Mouse (Mus musculus): ENCODE data around the gene Gamt.

Gene Gamt

GRCm38 (mm10) chr10:80260642-80261584, at the start of gene Gamt, which contains the start of gene Dazap1:
Gene Gamt, minus strand, starts transcription at chr10:80261012.
Gene Dazap1, plus strand, starts transcription at chr10:80261486.
- TF ChIP-seq GATA4 (IDR thresholded peaks at IDR 0.05; ENCODE audit: insufficient replicate concordance, low read length), result peak; percentile 83; the same call in 1 of the 2 replicates

DNA sequence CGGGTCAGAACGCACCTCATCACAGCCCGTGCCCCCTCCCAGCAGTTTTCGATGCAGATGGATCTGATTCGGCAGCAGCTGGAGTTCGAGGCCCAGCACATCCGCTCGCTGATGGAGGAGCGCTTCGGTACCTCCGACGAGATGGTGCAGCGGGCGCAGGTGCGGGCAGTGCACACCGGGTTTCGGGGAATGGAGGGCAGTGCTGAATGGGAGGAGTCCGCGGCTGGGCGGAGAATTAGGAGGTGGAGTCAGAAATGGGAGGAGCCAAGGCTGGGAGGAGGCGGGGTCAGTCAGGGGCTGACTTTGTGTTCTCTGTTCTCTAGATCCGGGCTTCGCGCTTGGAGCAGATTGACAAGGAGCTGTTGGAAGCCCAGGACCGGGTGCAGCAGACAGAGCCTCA, 44.0 kb upstream of the Gamt start:
- no peak for TF ChIP-seq GATA4 (IDR thresholded peaks at IDR 0.05; ENCODE audit: insufficient replicate concordance, low read length)

GRCm38 (mm10) chr10:80304458-80304857, 43.6 kb upstream of the Gamt start:
- no peak for TF ChIP-seq GATA4 (IDR thresholded peaks at IDR 0.05; ENCODE audit: insufficient replicate concordance, low read length)

DNA sequence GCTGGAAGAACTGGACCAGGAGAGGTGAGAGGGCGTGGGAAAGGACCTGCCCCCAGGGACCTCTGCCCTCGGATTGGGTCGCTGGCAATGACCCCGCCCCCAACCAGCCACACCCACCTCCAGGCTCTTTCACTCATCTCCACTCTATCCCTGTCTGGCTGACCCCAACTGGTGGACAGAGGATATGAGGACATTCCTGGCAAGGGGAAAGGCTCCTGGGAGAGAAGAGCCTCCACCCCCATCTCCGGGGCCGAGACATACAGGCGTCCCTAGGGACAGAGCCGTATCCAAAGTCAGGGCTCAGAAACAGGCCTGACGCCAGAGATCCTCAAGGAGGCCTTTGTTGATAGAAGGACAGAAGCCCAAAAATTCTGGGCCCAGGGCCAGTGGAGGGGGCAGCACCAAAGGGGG, 41.7 kb upstream of the Gamt start:
- TF ChIP-seq GATA4 (IDR thresholded peaks at IDR 0.05; ENCODE audit: insufficient replicate concordance, low read length), result no peak

- TF ChIP-seq GATA4 (IDR thresholded peaks at IDR 0.05; ENCODE audit: insufficient replicate concordance, low read length), result no peak
Observed at GRCm38 (mm10) chr10:80302082-80302355, 41.2 kb upstream of the Gamt start.

DNA sequence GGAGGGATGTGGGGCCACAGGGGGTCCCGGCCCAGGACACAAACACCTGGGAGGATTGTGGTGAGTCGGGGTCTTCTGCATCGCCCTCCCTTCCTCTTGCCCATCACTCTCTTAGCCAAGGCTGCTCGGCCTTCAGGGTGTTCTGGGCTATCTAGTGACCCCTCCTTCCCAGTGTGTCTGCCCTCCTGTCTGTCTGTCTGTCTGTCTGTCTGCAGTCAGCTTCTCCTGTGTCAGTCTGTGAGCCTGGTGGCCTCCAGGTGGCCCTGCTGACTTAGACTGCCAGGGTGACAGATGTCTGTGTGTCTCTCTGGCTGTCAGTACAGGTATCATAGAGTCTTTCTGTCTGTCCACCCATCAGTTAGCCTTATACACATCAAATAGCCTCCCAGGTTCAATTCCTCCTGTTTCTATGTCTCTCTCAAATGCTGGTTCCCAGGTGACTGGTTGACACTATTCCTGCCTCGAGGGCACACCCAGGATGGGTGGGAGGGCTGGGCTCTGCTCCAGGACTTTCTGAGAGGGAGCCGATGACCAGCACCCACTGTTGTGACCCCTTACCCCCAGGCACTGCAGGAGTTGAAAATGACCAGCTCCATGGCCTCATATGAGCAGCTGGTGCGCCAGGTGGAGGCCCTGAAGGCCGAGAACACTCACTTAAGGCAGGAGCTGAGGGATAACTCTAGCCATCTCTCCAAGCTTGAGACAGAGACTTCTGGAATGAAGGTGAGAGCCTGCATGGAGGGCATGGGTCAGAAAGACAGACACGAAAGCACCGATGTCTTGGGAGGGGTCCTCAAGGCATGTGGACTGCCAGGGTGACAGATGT, 40.7 kb upstream of the Gamt start:
- no peak for TF ChIP-seq GATA4 (IDR thresholded peaks at IDR 0.05; ENCODE audit: insufficient replicate concordance, low read length)

- TF ChIP-seq GATA4 (IDR thresholded peaks at IDR 0.05; ENCODE audit: insufficient replicate concordance, low read length), result no peak
Observed at GRCm38 (mm10) chr10:80300672-80301181, 39.9 kb upstream of the Gamt start.

- TF ChIP-seq GATA4 (IDR thresholded peaks at IDR 0.05; ENCODE audit: insufficient replicate concordance, low read length), result no peak
Observed at GRCm38 (mm10) chr10:80299824-80300223, 39.0 kb upstream of the Gamt start.

- no peak for TF ChIP-seq GATA4 (IDR thresholded peaks at IDR 0.05; ENCODE audit: insufficient replicate concordance, low read length)
Observed at GRCm38 (mm10) chr10:80299301-80299700, 38.5 kb upstream of the Gamt start.

DNA sequence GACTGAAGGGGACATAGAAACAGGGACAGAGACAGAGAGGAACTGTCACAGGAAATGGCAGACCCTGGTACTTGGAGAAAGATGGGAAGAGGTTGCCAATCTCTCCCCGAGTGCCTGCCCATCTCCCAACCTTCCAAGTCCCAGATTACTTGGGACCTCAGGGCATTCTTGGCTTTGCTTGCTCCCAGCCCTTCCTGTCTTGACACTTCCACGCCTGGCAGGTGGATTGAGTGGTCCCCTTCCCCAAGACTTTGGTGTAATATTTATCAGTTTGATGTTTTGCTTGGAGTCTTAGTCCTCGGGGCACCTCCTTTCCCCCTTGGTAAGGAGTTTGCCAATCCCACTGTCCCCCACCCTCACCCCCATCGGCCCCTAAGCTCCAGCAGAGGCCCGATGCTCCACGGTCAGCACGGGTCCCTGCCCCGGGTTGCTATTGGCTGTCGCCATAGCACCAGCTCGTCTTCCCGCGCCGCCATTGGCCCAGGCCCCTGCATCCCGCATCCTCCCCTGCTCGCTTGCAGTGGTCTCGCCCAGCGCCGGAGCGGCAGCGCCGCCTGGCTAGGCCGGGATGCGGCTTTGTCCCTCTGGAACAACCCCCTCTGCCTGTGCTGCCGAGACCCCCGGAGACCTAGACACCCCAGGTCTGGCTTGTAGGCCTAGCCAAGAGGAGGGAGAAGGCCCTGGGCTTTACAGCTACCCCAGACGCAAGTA, 37.9 kb upstream of the Gamt start:
- TF ChIP-seq GATA4 (IDR thresholded peaks at IDR 0.05; ENCODE audit: insufficient replicate concordance, low read length), result no peak

- TF ChIP-seq GATA4 (IDR thresholded peaks at IDR 0.05; ENCODE audit: insufficient replicate concordance, low read length), result no peak
Observed at GRCm38 (mm10) chr10:80297526-80298133, 36.8 kb upstream of the Gamt start.

- no peak for TF ChIP-seq GATA4 (IDR thresholded peaks at IDR 0.05; ENCODE audit: insufficient replicate concordance, low read length)
Observed at GRCm38 (mm10) chr10:80296824-80297223, 36.0 kb upstream of the Gamt start.

DNA sequence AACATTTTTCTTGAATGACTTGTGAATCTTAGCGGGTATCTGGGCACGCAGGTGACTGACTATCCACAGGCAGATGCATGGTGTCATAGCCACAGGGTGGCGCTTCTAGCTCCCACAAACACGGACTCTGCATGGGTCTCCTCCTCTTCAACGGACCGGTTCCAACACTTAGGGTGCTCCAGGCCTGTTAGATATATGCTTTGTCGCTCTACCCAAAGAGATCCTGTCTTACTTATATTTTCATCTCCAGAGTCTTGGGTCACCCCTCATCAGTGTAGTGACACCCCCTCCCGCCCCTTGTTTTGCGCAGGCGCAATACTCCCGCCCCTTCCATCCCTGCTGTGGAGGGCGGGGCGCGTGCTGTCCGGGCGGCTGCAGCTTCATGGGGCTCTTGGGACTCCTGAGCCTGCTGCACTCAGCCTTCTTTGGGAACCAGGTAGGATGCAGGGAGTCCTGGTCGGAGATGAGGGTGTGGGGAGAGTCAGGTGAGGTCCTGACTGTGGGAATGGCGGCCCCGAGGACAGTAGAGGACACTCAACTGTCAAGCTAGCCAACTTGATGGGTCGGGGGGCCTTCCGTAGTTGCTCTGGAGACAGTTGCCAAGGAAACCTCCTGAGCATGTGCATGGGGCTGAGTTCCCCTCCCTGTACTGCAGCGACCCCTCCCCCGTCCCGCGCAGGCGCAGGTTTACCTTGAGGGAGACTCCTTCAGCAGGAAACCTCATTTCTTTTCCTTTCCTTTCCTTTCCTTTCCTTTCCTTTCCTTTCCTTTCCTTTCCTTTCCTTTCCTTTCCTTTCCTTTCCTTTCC, 35.0 kb upstream of the Gamt start, which contains the start of gene Apc2:
Apc2 (plus strand) TSS at position 360 of the 808 bp plus-strand sequence.
- no peak for TF ChIP-seq GATA4 (IDR thresholded peaks at IDR 0.05; ENCODE audit: insufficient replicate concordance, low read length)

DNA sequence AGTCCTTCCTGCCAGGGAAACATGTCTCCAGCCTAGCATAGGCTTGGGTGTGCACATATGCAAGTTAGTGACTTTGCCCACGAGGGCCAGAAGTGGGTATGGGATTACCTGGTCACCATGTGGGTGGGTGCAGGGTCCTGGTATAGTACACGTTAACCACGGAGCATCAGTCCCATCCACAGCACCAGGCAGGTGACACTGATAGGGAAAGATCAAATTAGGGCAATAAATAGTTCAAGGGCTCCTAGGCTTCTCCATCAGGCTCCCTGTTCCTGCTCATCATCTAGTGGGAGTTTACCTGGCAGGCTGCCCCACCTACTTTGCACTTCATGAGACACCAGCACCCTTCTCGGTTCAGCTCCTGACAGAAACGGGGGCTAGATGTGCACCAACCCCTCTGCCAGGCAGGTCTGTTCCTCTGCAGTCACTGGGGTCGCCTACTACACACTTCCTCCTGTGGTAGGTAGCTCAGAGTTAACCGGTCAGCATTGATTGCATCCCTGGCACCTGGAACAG, 34.0 kb upstream of the Gamt start:
- no peak for TF ChIP-seq GATA4 (IDR thresholded peaks at IDR 0.05; ENCODE audit: insufficient replicate concordance, low read length)
